Mouse (Mus musculus) left cerebral cortex, postnatal 36 days (tissue): ENCODE data around the gene Tmem131l. TPM values are rescaled to one million over a fixed set of nuclear protein-coding genes. Genes with fewer than 3 reads are reported as not detected.
A peak's percentile ranks its signal among the peaks of the same experiment; 100 is the strongest.

Experiments
- DNase-seq, 2 experiments: peaks; one replicate each; pipeline ENCODE4 v3.0.0; 2021 to 2022; ENCODE audit warnings: low spot score in 2 of 2, mixed read lengths in 1 of 2
- intact Hi-C: fragments of 180-260 bp; cut with DNase I; formaldehyde crosslinking; loops from one replicate; pipeline ENCODE4 v1.15.1; 2025
- total RNA-seq, 2 experiments: library from RNA; stranded (reverse); gene quantifications; 2 replicates each; pipeline ENCODE4 v1.2.3; 2021

Tmem131l gene
- total RNA-seq, 2 experiments from 2014 or later: 17.7 to 28.0 TPM

- intact Hi-C loops: no loop called here
- DNase-seq: no peak
Measured at GRCm38 (mm10) chr3:84059676-84060075, 19.7 kb upstream of the Tmem131l start.

- intact Hi-C loops: no loop called here
Measured at GRCm38 (mm10) chr3:84059261-84059660, 19.3 kb upstream of the Tmem131l start.

GRCm38 (mm10) chr3:84048729-84049175, 8.8 kb upstream of the Tmem131l start:
- intact Hi-C loops: loop anchor here (5.0 kb wide), 1 partner anchor 96 kb away; no protein-coding TSS in a partner anchor
- DNase-seq: no peak

More at GRCm38 (mm10) chr3:84059261-84059660, 19.3 kb upstream of the Tmem131l start:
- DNase-seq: no peak

- intact Hi-C loops: loop anchor here (5.0 kb wide), 1 partner anchor 94 kb away; no protein-coding TSS in a partner anchor
- DNase-seq: no peak
Measured at GRCm38 (mm10) chr3:84046206-84046605, 6.2 kb upstream of the Tmem131l start.

DNA sequence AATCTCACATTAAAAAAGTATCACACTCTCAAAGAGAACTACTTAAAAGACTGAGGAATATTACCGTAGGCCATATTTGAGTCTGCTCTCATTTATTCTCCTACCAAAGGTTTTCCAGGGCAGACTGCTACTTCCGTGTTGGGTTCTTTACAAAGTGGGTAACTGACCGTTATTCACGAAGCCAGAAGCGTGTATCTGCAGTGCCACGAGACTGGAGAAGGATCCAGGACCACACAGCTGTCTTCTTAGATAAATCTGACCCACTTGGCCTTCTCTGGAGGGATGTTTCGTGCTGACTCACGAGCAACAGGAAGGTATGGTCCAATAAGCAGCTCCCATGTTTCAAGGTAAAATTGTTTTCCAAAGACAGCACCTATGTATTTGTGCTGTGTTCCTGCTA, 1.8 kb upstream of the Tmem131l start:
- intact Hi-C loops: no loop called here
- DNase-seq: no peak

- no peak for DNase-seq
- intact Hi-C loops: no loop called here
Measured at GRCm38 (mm10) chr3:84040476-84041082, 604 bp upstream of the Tmem131l start.

- intact Hi-C loops: loop anchor here (5.0 kb wide), 3 partner anchors 42 to 122 kb away; partner anchors contain the start of gene Mnd1
- DNase-seq: peak; percentile 28 to 36
Measured at GRCm38 (mm10) chr3:84038981-84039645, 862 bp downstream of the Tmem131l start.

DNA sequence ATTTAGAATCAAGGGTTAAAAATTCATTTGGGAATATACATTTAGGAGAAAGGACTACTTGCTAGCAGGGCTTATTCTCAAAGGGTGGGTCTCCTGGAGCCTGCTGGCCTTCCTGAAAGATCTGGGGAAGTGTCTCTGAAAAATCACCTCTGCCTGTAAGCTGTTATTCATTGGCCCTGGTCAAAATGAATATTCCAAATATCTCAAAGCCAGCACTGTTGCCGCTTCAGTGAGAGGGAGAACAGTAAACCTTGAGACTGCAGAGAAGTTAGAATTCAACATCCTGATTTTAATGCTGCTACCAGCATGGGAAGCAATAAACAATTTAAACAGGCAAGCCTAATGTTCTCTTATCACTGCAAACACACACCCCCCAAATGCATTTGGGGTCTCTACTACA, 1.8 kb downstream of the Tmem131l start:
- intact Hi-C loops: loop anchor here (5.0 kb wide), 3 partner anchors 41 to 121 kb away; partner anchors contain the start of gene Mnd1

GRCm38 (mm10) chr3:84037536-84037935, 2.4 kb downstream of the Tmem131l start:
- no peak for DNase-seq
- intact Hi-C loops: loop anchor here (5.0 kb wide), 3 partner anchors 40 to 120 kb away; partner anchors contain the start of gene Mnd1

More for the DNA sequence above, 1.8 kb downstream of the Tmem131l start:
- DNase-seq: no peak

DNA sequence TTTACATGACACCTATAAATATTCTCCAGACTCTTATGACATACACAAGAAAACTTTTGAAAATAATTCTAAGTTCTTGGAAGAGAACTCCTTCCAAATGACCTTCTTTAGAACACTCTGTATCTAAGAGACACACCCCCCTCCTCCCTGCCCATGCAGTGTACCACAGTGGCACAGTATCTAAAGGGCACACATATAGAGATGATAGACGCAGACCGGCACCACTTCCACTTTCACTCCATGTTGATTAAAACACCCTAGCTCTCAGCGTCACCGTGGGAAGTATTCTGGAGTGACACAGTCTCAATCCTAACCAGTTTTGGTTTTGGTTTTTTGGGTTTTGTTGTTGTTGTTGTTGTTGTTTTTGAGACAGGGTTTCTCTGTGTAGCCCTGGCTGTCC, 3.1 kb downstream of the Tmem131l start:
- DNase-seq: no peak
- intact Hi-C loops: loop anchor here (5.0 kb wide), 3 partner anchors 40 to 120 kb away; partner anchors contain the start of gene Mnd1

DNA sequence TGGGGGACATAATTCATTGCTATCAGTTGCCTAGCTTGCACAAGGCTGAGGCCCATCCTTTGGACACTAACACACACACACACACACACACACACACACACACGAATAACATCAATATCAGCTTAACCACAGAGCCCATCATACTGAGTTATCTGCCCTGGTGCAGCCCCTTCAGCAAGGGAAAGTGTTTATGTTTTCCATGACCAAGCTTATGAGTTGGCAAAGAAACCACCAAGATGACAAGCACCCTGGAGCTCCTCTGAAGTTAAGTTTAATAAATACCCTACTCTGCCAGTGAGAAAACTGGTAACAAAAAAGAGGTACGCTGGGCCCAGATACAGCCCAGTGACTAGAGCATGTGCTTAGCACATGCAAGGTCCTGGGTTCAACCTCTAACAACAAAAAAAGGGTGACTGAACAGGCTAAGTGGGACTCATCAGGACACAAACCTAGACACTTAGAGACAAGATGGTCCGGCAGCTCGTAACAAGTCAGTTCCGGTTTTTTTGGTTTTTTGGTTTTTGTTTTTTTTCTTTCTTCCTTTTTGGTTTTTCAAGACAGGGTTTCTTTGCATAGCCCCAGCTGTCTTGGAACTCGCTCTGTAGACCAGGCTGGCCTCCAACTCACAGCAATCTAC, 4.1 kb downstream of the Tmem131l start:
- DNase-seq: no peak
- intact Hi-C loops: loop anchor here (5.0 kb wide), 3 partner anchors 39 to 121 kb away; partner anchors contain the start of gene Mnd1

DNA sequence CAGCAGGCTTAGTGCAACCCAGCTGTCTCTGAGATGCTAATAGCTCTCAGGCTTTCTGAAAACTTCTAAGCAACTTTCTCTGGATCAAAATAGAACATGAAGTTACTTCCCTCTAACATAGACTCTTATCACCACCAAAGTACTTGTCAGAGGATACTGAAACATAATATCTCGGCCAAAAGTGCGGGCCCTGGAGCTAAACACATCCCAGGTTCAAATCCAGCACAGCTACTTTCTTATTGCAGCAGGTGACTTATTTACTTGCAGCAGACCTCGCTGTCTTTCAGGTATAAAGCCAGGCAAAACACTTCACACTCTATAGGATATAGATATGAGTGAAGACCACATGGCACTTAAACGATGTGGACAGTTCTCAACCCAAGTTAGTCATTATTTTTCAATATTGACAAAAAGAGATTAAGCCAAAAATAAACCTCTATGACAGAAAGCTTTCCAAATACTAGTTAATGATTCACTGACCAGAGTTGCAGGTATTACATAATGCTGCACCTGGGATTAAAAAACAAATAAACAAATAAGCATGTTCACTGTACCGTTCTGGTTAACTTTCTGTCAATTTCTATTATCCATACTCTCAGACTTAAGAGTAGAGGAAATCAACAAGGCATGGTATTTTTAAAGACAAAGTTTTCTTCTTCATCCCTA, 5.7 kb downstream of the Tmem131l start:
- no peak for DNase-seq
- intact Hi-C loops: no loop called here

- intact Hi-C loops: no loop called here
- DNase-seq: no peak
Measured at GRCm38 (mm10) chr3:84032933-84033730, 6.8 kb downstream of the Tmem131l start.

- no peak for DNase-seq
- intact Hi-C loops: no loop called here
Measured at GRCm38 (mm10) chr3:84032419-84032818, 7.6 kb downstream of the Tmem131l start.

GRCm38 (mm10) chr3:84031216-84031615, 8.8 kb downstream of the Tmem131l start:
- intact Hi-C loops: no loop called here
- DNase-seq: no peak

GRCm38 (mm10) chr3:84028968-84029367, 11.0 kb downstream of the Tmem131l start:
- DNase-seq: no peak
- intact Hi-C loops: no loop called here

DNA sequence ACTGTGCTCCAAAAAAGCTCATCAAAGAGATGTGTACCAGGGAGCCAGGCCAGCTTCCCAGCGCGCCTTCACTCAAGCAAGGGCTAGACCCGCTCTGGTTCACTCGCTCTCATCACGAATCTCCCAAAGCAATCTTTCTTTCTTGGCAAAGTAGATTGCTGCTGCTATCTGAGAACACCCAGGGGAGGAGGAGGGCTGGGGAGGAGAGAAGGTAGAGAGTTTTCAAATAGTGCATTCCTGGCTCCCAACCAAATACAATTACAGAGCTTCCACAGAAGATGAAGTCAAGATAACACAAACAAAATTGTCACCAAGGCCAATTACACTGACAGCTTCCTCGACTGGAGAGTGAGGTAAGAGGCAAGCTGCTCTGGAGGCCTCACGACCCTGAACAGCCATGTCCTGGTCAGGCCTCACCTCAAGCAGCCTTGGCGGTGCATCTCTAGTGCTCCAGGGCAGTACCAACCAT, 12.2 kb downstream of the Tmem131l start:
- DNase-seq: no peak
- intact Hi-C loops: no loop called here

DNA sequence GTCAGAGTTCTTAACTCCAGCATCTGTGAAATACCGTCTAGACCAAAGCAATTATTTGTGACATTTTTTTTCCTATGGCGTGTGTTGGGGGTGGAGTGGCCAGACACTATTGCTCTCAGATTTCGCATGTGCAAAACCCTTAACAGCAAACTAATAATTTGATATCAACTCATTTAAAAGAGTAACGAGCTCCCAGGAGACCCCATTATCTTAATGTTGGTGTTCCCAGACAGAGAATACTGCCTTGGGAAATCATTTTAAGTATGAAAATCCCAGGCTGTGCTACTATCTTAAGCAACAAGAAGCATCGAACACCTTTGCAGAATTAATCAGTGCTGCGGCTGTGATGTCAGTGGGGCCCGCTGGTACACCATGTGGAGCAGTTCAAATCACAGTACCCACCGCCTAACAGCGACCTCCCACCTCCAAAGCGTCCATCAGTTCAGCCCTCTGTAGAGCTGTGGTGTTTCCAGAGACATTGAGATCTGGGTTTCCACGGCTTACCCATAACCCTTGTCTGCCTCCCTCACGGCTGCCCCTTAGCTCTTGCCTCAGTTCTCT, 15.4 kb downstream of the Tmem131l start:
- DNase-seq: no peak
- intact Hi-C loops: no loop called here

GRCm38 (mm10) chr3:84022723-84023122, 17.3 kb downstream of the Tmem131l start:
- no peak for DNase-seq
- intact Hi-C loops: no loop called here
